Mouse (Mus musculus) testis, adult 2 months (tissue): ENCODE data around the gene Mb. TPM values are rescaled to one million over a fixed set of nuclear protein-coding genes. Genes with fewer than 3 reads are reported as not detected.

ENCODE experiments used
- H3K27ac ChIP-seq: fragments of 200-500 bp; 2 replicates; pipeline ENCODE4 v1.5.1; 2012; ENCODE audit warnings: low read depth, low read length; ENCODE audit not compliant: control insufficient read depth, insufficient read depth
- H3K27me3 ChIP-seq: fragments of 200-500 bp; 2 replicates; pipeline ENCODE4 v1.6.1; 2012; ENCODE audit warnings: mild to moderate bottlenecking, low read length, moderate library complexity; ENCODE audit not compliant: control insufficient read depth, insufficient read depth
- H3K36me3 ChIP-seq: fragments of 200-500 bp; 2 replicates; pipeline ENCODE4 v1.6.1; 2012; ENCODE audit warnings: mild to moderate bottlenecking, low read length; ENCODE audit not compliant: control insufficient read depth, insufficient read depth
- H3K4me1 ChIP-seq: fragments of 200-500 bp; 2 replicates; pipeline ENCODE4 v1.6.1; 2012; ENCODE audit warnings: low read length; ENCODE audit not compliant: control insufficient read depth, insufficient read depth
- H3K4me3 ChIP-seq: fragments of 200-500 bp; 2 replicates; pipeline ENCODE4 v1.5.1; 2012; ENCODE audit warnings: low read depth, mild to moderate bottlenecking, low read length, moderate library complexity, mixed read lengths; ENCODE audit not compliant: control insufficient read depth
- CTCF ChIP-seq: fragments of 200-500 bp; IDR thresholded peaks from 2 replicates; pipeline ENCODE4 v1.5.1; 2012; ENCODE audit warnings: low read depth, mild to moderate bottlenecking, inconsistent platforms, low read length, moderate library complexity; ENCODE audit not compliant: control insufficient read depth, insufficient read depth, insufficient replicate concordance
- POLR2A ChIP-seq: fragments of 200-500 bp; IDR thresholded peaks from 2 replicates; pipeline ENCODE4 v1.6.1; 2012; ENCODE audit warnings: low read depth, mild to moderate bottlenecking, inconsistent platforms, low read length, moderate library complexity; ENCODE audit not compliant: control insufficient read depth
- polyA plus RNA-seq: library from polyadenylated mRNA; depleted of rRNA; stranded (reverse); fragments of >200 nt; gene quantifications from 2 replicates; pipeline ENCODE4 v1.2.3, GENCODE M21; 2012

Gene Mb
- polyA plus RNA-seq, 1 experiment, result 0.43 TPM

- Histone ChIP-seq H3K27me3 (no peaks in the 10 kb centered on the region), H3K4me3 (no peak overlapping the region), H3K27ac (no peak overlapping the region), H3K4me1 (peaks cover 3% of the 10 kb centered on the region; the same call in 1 of the 2 replicates), H3K36me3 (no peaks in the 10 kb centered on the region)
- TF ChIP-seq POLR2A (no peak), CTCF (no peak)
These were observed 22.8 kb downstream of the Mb start for GRCm38 (mm10) chr15:77027675-77028074.

GRCm38 (mm10) chr15:77027117-77027516 lies 23.4 kb downstream of the Mb start:
- TF ChIP-seq POLR2A, result no peak
- TF ChIP-seq CTCF, result no peak
- H3K27ac ChIP-seq, result no peak overlapping the region
- no peak overlapping the region for H3K4me3 ChIP-seq
- H3K36me3 ChIP-seq, result no peaks in the 10 kb centered on the region
- H3K27me3 ChIP-seq, result no peaks in the 10 kb centered on the region
- H3K4me1 ChIP-seq, result peaks cover 3% of the 10 kb centered on the region; the same call in 1 of the 2 replicates

- Histone ChIP-seq H3K27me3 (no peaks in the 10 kb centered on the region), H3K27ac (no peak overlapping the region), H3K4me3 (no peak overlapping the region), H3K4me1 (peaks cover 3% of the 10 kb centered on the region; the same call in 1 of the 2 replicates), H3K36me3 (no peaks in the 10 kb centered on the region)
- TF ChIP-seq POLR2A (no peak), CTCF (no peak)
These were observed 24.4 kb downstream of the Mb start for GRCm38 (mm10) chr15:77025884-77026583.

GRCm38 (mm10) chr15:77022401-77022957 lies 28.0 kb downstream of the Mb start:
- Histone ChIP-seq H3K36me3 (no peaks in the 10 kb centered on the region), H3K27ac (no peak overlapping the region), H3K4me3 (no peak overlapping the region), H3K4me1 (peaks cover 2% of the 10 kb centered on the region; the same call in 1 of the 2 replicates), H3K27me3 (no peaks in the 10 kb centered on the region)
- TF ChIP-seq CTCF (no peak), POLR2A (no peak)

- no peak for TF ChIP-seq CTCF
- no peak for TF ChIP-seq POLR2A
- no peaks in the 10 kb centered on the region for H3K27me3 ChIP-seq
- no peaks in the 10 kb centered on the region for H3K36me3 ChIP-seq
- no peak overlapping the region for H3K4me3 ChIP-seq
- no peaks in the 10 kb centered on the region for H3K4me1 ChIP-seq
- no peak overlapping the region for H3K27ac ChIP-seq
These were observed 28.6 kb downstream of the Mb start for GRCm38 (mm10) chr15:77021851-77022250.

GRCm38 (mm10) chr15:77021056-77021455 lies 29.4 kb downstream of the Mb start:
- H3K36me3 ChIP-seq, result no peaks in the 10 kb centered on the region
- H3K27ac ChIP-seq, result no peak overlapping the region
- TF ChIP-seq CTCF, result no peak
- no peak for TF ChIP-seq POLR2A
- no peak overlapping the region for H3K4me3 ChIP-seq
- H3K27me3 ChIP-seq, result no peaks in the 10 kb centered on the region
- no peaks in the 10 kb centered on the region for H3K4me1 ChIP-seq

GRCm38 (mm10) chr15:77020136-77020535 lies 30.3 kb downstream of the Mb start:
- H3K27ac ChIP-seq, result no peak overlapping the region
- TF ChIP-seq POLR2A (no peak), CTCF (no peak)
- no peaks in the 10 kb centered on the region for H3K27me3 ChIP-seq
- no peaks in the 10 kb centered on the region for H3K4me1 ChIP-seq
- H3K36me3 ChIP-seq, result no peaks in the 10 kb centered on the region
- H3K4me3 ChIP-seq, result no peak overlapping the region
